Mouse (Mus musculus): ENCODE results near the gene Alox5. TPM values are rescaled to one million over a fixed set of nuclear protein-coding genes. Genes with fewer than 3 reads are reported as not detected.
A peak's percentile ranks its signal among the peaks of the same experiment; 100 is the strongest.

Alox5 gene
- polyA plus RNA-seq, 1 experiment from 2014 or later: 1.0 TPM

DNA sequence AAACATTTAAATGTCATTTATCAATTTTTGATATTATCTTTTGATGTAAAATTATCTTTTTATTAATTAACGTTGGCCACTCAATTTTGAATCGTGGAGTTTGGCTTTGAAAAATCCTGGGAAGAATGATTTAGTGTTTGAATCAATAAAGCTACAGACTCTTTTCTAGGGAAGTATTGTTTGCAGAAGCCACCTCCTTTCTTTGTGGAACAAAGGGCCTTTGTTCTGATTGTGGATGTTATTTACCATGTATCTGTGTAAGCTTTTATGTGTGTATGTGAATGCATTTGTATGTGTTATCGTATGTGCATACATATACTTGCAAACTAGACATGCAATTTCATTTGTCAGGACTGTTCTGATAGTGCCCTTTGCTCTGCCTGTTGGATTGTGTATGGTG is 74.5 kb downstream of the Alox5 start:
- DNase-seq (ENCODE audit: low spot score) (no peak), ATAC-seq (replicated peaks; ENCODE audit: low FRiP score, low TSS enrichment, low read depth) (no peak)
- WGBS: 72% methylated on average over 3 of the region's 3 CpGs
- H3K27ac ChIP-seq (ENCODE audit: low read depth): no peak overlapping the region
- no peak overlapping the region for H3K9ac ChIP-seq (ENCODE audit: low read length)
- no peak overlapping the region for H3K4me2 ChIP-seq (ENCODE audit: low read length)
- no peak overlapping the region for H3K4me3 ChIP-seq (ENCODE audit: low read depth, low read length)
- no peaks in the 10 kb centered on the region for H3K36me3 ChIP-seq (ENCODE audit: control insufficient read depth, insufficient read depth, low read length)
- H3K27me3 ChIP-seq (replicated peaks; ENCODE audit: control insufficient read depth, insufficient read depth, low read length): no peaks in the 10 kb centered on the region
- H3K4me1 ChIP-seq (replicated peaks; ENCODE audit: control insufficient read depth, insufficient read depth, low read length): peaks cover 9% of the 10 kb centered on the region; the same call in 1 of the 2 replicates
- H3K9me3 ChIP-seq (ENCODE audit: control insufficient read depth, low read length): no peaks in the 10 kb centered on the region

GRCm38 (mm10) chr6:116386045-116386415 is 74.9 kb downstream of the Alox5 start:
- H3K4me1 ChIP-seq (replicated peaks; ENCODE audit: control insufficient read depth, insufficient read depth, low read length): peaks cover 9% of the 10 kb centered on the region; the same call in 1 of the 2 replicates
- no peaks in the 10 kb centered on the region for H3K9me3 ChIP-seq (ENCODE audit: control insufficient read depth, low read length)
- 32% methylated on average over 4 of the region's 4 CpGs for WGBS
- H3K4me2 ChIP-seq (ENCODE audit: low read length): no peak overlapping the region
- H3K27me3 ChIP-seq (replicated peaks; ENCODE audit: control insufficient read depth, insufficient read depth, low read length): no peaks in the 10 kb centered on the region
- H3K36me3 ChIP-seq (ENCODE audit: control insufficient read depth, insufficient read depth, low read length): no peaks in the 10 kb centered on the region
- no peak overlapping the region for H3K4me3 ChIP-seq (ENCODE audit: low read depth, low read length)
- ATAC-seq (replicated peaks; ENCODE audit: low FRiP score, low TSS enrichment, low read depth): peak; percentile 90
- no peak overlapping the region for H3K9ac ChIP-seq (ENCODE audit: low read length)
- DNase-seq (ENCODE audit: low spot score): peak; percentile 65
- H3K27ac ChIP-seq (ENCODE audit: low read depth): no peak overlapping the region

DNA sequence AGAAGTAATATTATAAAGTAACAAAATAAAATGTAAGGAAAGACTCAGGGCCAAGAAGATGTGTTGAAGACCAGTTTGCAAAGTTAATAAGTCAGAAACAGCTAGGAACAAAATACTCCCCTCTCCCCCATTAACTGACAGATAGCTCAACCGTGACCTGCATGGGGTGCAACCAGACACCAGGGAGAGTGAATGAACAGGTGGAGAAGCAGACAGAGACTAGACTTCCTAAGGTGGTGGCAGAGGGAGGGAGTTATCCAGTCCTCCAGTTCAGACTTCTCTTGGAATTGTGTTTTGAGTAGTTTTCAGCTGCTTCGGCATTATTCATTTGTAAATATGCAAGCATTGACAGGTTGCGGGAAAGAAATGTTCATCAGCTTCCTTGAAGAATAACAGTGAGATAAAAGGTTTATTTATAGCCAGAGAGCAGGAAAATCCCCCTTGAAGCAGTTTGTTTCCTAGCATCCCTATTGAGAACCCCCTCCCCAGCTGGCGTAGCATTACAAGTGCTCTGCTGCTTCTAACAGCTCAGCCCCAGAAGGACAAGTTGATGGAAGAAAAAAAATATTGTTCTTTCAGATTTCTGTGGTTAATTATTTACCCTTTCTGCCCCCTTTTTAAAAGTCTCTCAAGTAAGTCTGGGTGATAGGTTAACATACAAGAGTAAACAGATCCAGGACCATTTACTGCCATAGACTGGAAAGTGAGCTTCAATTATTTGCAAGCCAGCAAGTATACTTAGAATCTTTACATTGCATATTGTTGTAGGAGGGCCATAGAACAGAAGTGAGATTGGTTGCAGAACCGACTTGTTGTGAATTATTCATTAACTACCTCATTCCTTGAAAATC is 75.6 kb downstream of the Alox5 start:
- H3K27ac ChIP-seq (ENCODE audit: low read depth): no peak overlapping the region; the same call in 1 of the 2 replicates
- no peaks in the 10 kb centered on the region for H3K9me3 ChIP-seq (ENCODE audit: control insufficient read depth, low read length)
- DNase-seq (ENCODE audit: low spot score): no peak
- no peaks in the 10 kb centered on the region for H3K27me3 ChIP-seq (replicated peaks; ENCODE audit: control insufficient read depth, insufficient read depth, low read length)
- H3K4me2 ChIP-seq (ENCODE audit: low read length): peak overlapping the region; percentile 28
- H3K36me3 ChIP-seq (ENCODE audit: control insufficient read depth, insufficient read depth, low read length): no peaks in the 10 kb centered on the region
- H3K4me1 ChIP-seq (replicated peaks; ENCODE audit: control insufficient read depth, insufficient read depth, low read length): peaks cover 9% of the 10 kb centered on the region; the same call in 1 of the 2 replicates
- ATAC-seq (replicated peaks; ENCODE audit: low FRiP score, low TSS enrichment, low read depth): peak; percentile 79; the same call in 1 of the 2 replicates
- 13% methylated on average over 5 of the region's 5 CpGs for WGBS
- H3K4me3 ChIP-seq (ENCODE audit: low read depth, low read length): no peak overlapping the region
- H3K9ac ChIP-seq (ENCODE audit: low read length): no peak overlapping the region

- no peaks in the 10 kb centered on the region for H3K27me3 ChIP-seq (replicated peaks; ENCODE audit: control insufficient read depth, insufficient read depth, low read length)
- no peaks in the 10 kb centered on the region for H3K9me3 ChIP-seq (ENCODE audit: control insufficient read depth, low read length)
- ATAC-seq (replicated peaks; ENCODE audit: low FRiP score, low TSS enrichment, low read depth) (no peak), DNase-seq (ENCODE audit: low spot score) (no peak)
- H3K36me3 ChIP-seq (ENCODE audit: control insufficient read depth, insufficient read depth, low read length): no peaks in the 10 kb centered on the region
- no peak overlapping the region for H3K4me3 ChIP-seq (ENCODE audit: low read depth, low read length)
- H3K9ac ChIP-seq (ENCODE audit: low read length): no peak overlapping the region
- no peak overlapping the region for H3K27ac ChIP-seq (ENCODE audit: low read depth)
- H3K4me1 ChIP-seq (replicated peaks; ENCODE audit: control insufficient read depth, insufficient read depth, low read length): peaks cover 9% of the 10 kb centered on the region; the same call in 1 of the 2 replicates
- WGBS: 92% methylated on average over 10 of the region's 10 CpGs
- no peak overlapping the region for H3K4me2 ChIP-seq (ENCODE audit: low read length)
Observed at GRCm38 (mm10) chr6:116383582-116383981, 77.4 kb downstream of the Alox5 start.

DNA sequence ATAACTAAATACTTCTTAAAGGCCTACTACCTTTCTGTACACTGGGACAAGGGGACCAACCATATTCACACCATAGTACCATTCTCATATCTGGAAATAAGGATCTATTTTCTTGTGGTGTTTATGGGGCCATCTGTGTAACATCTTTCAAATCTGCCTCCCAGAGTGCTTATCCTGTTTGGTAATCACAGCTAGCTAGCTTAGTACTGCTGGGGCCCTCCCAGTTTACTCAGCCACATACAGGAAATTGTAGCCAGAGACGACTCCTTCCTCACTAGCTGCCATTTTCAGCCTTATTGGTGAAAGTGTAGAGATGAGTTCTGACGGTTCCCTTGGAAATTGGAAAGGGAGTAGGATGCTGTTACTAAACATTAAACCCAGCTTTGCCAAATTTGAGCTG is 79.4 kb downstream of the Alox5 start:
- H3K27me3 ChIP-seq (replicated peaks; ENCODE audit: control insufficient read depth, insufficient read depth, low read length): no peaks in the 10 kb centered on the region
- no peaks in the 10 kb centered on the region for H3K36me3 ChIP-seq (ENCODE audit: control insufficient read depth, insufficient read depth, low read length)
- H3K9ac ChIP-seq (ENCODE audit: low read length): no peak overlapping the region
- H3K4me1 ChIP-seq (replicated peaks; ENCODE audit: control insufficient read depth, insufficient read depth, low read length): peaks cover 9% of the 10 kb centered on the region; the same call in 1 of the 2 replicates
- H3K4me3 ChIP-seq (ENCODE audit: low read depth, low read length): no peak overlapping the region
- ATAC-seq (replicated peaks; ENCODE audit: low FRiP score, low TSS enrichment, low read depth) (no peak), DNase-seq (ENCODE audit: low spot score) (no peak)
- no peak overlapping the region for H3K27ac ChIP-seq (ENCODE audit: low read depth)
- H3K4me2 ChIP-seq (ENCODE audit: low read length): no peak overlapping the region
- no peaks in the 10 kb centered on the region for H3K9me3 ChIP-seq (ENCODE audit: control insufficient read depth, low read length)
- WGBS: 52% methylated on average over 2 of the region's 2 CpGs

- Histone ChIP-seq H3K9me3 (ENCODE audit: control insufficient read depth, low read length) (no peaks in the 10 kb centered on the region), H3K9ac (ENCODE audit: low read length) (no peak overlapping the region), H3K4me2 (ENCODE audit: low read length) (no peak overlapping the region), H3K27me3 (replicated peaks; ENCODE audit: control insufficient read depth, insufficient read depth, low read length) (no peaks in the 10 kb centered on the region), H3K27ac (ENCODE audit: low read depth) (no peak overlapping the region), H3K4me3 (ENCODE audit: low read depth, low read length) (no peak overlapping the region), H3K4me1 (replicated peaks; ENCODE audit: control insufficient read depth, insufficient read depth, low read length) (peaks cover 2% of the 10 kb centered on the region; the same call in 1 of the 2 replicates), H3K36me3 (ENCODE audit: control insufficient read depth, insufficient read depth, low read length) (no peaks in the 10 kb centered on the region)
- no peak for ATAC-seq (replicated peaks; ENCODE audit: low FRiP score, low TSS enrichment, low read depth)
- no peak for DNase-seq (ENCODE audit: low spot score)
- 60% methylated on average over 3 of the region's 3 CpGs for WGBS
Observed at GRCm38 (mm10) chr6:116380157-116380556, 80.8 kb downstream of the Alox5 start.

DNA sequence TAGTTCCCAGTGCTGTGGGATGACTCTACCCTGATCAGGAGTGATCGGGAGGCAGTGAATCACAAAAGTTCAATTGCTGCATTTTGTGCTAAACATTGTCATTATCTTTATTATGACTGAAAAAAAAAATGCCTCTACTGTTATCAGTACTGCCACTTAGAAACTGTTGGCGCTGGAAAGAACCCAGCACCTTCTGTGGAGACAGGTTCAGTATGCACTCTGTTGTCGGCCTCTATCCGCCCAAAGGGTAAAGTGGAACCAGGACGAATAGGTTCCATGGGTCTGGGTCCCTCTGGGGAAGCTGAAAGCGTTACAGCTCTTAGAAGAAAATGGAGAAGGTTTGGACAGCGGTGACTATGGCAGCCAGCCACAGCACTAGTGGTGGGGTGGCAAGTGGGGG is 82.1 kb downstream of the Alox5 start:
- Histone ChIP-seq H3K27me3 (replicated peaks; ENCODE audit: control insufficient read depth, insufficient read depth, low read length) (no peaks in the 10 kb centered on the region), H3K9ac (ENCODE audit: low read length) (no peak overlapping the region), H3K36me3 (ENCODE audit: control insufficient read depth, insufficient read depth, low read length) (no peaks in the 10 kb centered on the region), H3K4me1 (replicated peaks; ENCODE audit: control insufficient read depth, insufficient read depth, low read length) (no peaks in the 10 kb centered on the region; the same call in 1 of the 2 replicates), H3K4me2 (ENCODE audit: low read length) (no peak overlapping the region), H3K4me3 (ENCODE audit: low read depth, low read length) (no peak overlapping the region), H3K27ac (ENCODE audit: low read depth) (no peak overlapping the region), H3K9me3 (ENCODE audit: control insufficient read depth, low read length) (no peaks in the 10 kb centered on the region)
- ATAC-seq (replicated peaks; ENCODE audit: low FRiP score, low TSS enrichment, low read depth): no peak
- WGBS: 88% methylated on average over 7 of the region's 7 CpGs
- no peak for DNase-seq (ENCODE audit: low spot score)

DNA sequence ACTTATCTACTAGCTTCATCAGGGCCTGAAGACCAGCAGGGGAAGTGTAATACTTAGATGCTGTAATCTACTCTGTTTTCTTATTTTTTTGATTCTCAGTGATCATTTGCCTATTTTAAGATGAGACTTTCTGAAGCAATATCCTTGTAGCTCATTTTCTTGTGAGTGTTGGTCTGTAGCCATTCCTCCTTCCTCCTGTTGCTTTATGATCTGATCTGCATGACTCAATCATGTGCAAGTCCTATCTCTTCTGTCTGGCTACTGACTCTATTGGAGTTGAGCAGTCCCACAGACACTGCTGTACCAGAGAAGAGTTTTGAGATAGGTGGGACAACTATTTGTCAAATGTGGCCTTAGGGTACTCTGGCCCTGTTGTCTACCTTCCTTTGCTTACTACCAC is 86.4 kb downstream of the Alox5 start:
- Histone ChIP-seq H3K9ac (ENCODE audit: low read length) (no peak overlapping the region), H3K27ac (ENCODE audit: low read depth) (no peak overlapping the region), H3K4me1 (replicated peaks; ENCODE audit: control insufficient read depth, insufficient read depth, low read length) (no peaks in the 10 kb centered on the region; the same call in 1 of the 2 replicates), H3K4me2 (ENCODE audit: low read length) (no peak overlapping the region), H3K4me3 (ENCODE audit: low read depth, low read length) (no peak overlapping the region), H3K36me3 (ENCODE audit: control insufficient read depth, insufficient read depth, low read length) (no peaks in the 10 kb centered on the region), H3K27me3 (replicated peaks; ENCODE audit: control insufficient read depth, insufficient read depth, low read length) (no peaks in the 10 kb centered on the region), H3K9me3 (ENCODE audit: control insufficient read depth, low read length) (no peaks in the 10 kb centered on the region)
- DNase-seq (ENCODE audit: low spot score): no peak
- no peak for ATAC-seq (replicated peaks; ENCODE audit: low FRiP score, low TSS enrichment, low read depth)

GRCm38 (mm10) chr6:116374136-116374535 is 86.8 kb downstream of the Alox5 start:
- no peak overlapping the region for H3K4me3 ChIP-seq (ENCODE audit: low read depth, low read length)
- no peak overlapping the region for H3K4me2 ChIP-seq (ENCODE audit: low read length)
- H3K9me3 ChIP-seq (ENCODE audit: control insufficient read depth, low read length): no peaks in the 10 kb centered on the region
- no peaks in the 10 kb centered on the region; the same call in 1 of the 2 replicates for H3K4me1 ChIP-seq (replicated peaks; ENCODE audit: control insufficient read depth, insufficient read depth, low read length)
- 68% methylated on average over 1 of the region's 1 CpGs for WGBS
- no peaks in the 10 kb centered on the region for H3K36me3 ChIP-seq (ENCODE audit: control insufficient read depth, insufficient read depth, low read length)
- no peak overlapping the region for H3K27ac ChIP-seq (ENCODE audit: low read depth)
- no peaks in the 10 kb centered on the region for H3K27me3 ChIP-seq (replicated peaks; ENCODE audit: control insufficient read depth, insufficient read depth, low read length)
- H3K9ac ChIP-seq (ENCODE audit: low read length): no peak overlapping the region
- ATAC-seq (replicated peaks; ENCODE audit: low FRiP score, low TSS enrichment, low read depth) (no peak), DNase-seq (ENCODE audit: low spot score) (no peak)

Data from intestine, embryonic 14.5 days (tissue).